Mouse (Mus musculus): ENCODE data around the gene Dnajc24. TPM values are rescaled to one million over a fixed set of nuclear protein-coding genes. Genes with fewer than 3 reads are reported as not detected.

Dnajc24 gene
- polyA plus RNA-seq, 1 experiment from 2014 or later, result 31.3 TPM

Small RNAs within 50 kb of the gene (microRNA-seq; reads per million reads assigned to microRNA genes)
- gene Gm22002, result not detected

Other genes starting within 250 kb of the Dnajc24 start
- 32.4 and 32.7 TPM in 2 replicates for gene Elp4, start 99.0 kb downstream of the Dnajc24 start, polyA plus RNA-seq (2014; fragmentation: Nextera tagmentation; extraction: Ambion mirVana)
- gene Immp1l, start 98.9 kb downstream of the Dnajc24 start, polyA plus RNA-seq (2014; fragmentation: Nextera tagmentation; extraction: Ambion mirVana), result 118 and 127 TPM in 2 replicates

Data from intestine, embryonic 14.5 days (tissue).